Mouse (Mus musculus) layer of hippocampus, adult 9-10 months (tissue): ENCODE data around the gene Scaf4.

Experiments
- DNase-seq: peaks from one replicate; pipeline ENCODE4 v3.0.0; 2022; ENCODE audit warnings: low spot score

Scaf4 gene

DNA sequence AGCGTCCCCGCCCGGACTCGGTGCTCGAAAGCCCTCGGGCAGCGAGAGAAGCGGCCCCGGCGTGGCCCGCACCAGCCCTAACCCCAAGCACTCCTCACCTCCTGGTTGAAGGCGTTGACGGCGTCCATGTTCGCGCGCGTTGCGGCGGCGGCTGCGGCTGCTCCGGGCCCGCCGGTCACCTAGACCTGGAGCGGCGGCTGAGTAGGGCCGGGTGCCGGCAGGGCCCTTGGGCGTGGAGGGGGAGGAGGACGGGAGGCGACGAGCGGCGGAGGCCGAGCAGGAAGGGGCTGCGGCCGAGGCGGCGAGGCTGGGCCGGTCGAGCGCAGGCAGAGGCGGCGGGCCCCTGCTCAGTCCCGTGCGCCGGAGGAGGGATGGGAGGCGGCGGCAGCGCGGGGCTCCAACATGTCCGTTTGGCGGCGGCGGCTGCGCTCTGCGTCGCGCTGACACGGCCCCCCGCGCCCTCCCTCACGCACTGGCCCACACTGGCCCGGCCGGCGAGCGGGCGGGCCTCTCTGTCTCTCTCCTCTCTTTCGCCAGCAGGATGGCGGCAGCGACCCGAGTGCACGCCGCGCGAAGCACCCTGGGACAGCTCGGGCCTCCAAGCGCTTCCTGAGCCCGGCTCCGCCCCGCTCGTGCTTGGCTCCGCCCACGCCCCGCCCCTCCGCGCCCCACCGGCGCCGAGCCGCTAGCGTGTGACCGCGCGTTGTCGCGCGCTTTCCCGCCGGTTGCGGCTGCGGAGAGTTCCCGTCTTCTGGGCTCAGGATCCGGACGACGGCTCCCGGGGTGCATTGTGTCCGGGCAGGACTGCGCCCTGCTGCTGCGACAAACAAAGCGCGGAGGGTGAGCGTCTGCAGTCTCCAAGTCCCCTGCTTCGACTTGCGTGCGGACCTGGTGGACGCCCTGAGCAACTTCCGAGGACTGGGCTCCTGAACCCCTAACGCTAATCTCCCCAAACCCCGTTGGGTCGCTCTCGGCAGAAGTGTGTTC, at the start of gene Scaf4:
Scaf4 (minus strand) TSS at position 599 of the 987 bp plus-strand sequence.
- peak; percentile 82 for DNase-seq

DNA sequence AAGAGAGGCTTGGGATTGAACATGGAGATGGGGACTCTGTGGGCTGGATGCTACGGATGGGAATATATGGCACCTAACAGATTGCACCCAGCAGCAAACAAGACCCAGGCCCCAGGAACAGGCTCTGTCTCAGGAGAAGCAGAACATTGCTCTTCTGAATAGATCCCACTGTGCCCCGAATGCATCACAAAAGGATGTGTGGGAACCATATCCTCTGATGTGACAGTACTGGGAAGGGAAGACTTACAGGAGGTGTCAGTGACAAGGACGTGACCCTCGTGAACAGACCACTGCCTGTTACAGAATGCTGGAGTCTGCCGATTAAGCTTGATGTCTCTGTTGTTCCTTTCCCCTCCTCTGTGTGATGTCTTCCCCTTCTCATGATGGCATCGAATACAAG, 48.2 kb upstream of the Scaf4 start:
- DNase-seq, result no peak

DNA sequence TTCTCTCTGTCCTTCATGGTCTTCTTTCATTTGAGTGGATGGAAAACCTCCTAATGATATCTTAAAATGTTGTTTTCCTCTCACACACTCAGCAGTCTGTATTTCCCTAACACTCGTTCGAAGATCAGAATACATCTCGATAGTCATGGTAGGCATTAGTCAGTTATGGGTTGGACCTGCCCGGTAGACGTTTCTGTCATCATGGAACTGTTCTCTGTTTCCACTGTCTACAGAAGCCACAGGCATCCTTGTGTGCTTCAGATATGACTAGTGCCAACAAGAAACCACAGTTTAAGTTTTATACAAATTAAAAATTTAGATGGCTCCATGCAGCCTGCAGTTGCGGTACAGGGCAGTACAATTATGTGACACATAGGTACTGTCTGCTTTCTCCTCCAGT, 46.7 kb upstream of the Scaf4 start:
- no peak for DNase-seq

DNA sequence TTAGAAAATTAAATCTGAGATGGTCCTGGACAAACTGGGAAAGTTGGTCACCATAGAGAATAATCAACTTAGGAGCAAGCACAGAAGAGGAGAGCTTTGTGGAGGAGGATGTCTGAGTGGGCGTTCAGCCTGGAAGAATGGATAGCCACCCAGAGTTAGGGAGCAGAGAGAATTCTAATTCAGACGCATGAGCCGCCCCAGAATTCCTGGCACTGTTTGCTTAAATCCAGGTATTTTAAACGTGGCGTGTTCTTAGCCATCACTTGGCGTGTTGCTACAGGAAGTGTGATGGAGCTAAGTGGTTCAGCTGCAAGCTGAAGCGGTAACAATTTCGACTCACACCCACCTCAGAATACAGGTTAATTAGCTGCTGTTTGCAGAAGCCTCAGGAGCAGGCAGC, 45.2 kb upstream of the Scaf4 start:
- no peak for DNase-seq

DNA sequence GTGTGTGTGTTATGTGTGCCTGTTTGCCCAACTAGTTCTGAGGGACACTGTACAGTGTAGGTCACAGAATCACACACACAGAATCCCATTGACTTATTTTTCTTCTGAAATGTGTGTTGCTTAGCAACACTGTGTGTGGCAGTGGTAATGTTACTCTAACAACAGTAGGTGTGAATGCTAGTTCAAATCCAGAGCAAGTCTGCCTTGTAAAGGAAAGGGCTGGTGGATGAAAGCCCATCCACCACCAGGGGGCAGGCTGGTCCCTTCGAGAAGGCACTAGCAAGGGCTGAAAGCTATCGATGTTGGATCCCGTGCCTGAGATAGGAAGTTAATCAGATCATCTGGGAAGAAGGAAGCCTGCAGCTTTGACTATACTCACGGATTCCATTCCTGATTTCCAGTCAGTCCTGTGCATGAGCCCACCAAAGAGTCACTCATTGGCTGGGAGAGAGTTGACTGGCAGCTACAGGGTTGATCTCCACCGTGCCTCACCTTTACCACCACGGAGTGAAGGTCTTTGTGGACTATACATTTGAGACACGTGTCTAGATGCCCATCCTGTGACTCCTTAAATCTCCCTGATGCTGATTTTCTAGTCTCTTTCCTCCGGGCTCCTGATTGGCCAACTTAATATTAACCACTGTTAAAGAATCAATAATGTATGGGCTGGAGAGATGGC, 38.7 kb upstream of the Scaf4 start:
- DNase-seq, result peak; percentile 68

DNA sequence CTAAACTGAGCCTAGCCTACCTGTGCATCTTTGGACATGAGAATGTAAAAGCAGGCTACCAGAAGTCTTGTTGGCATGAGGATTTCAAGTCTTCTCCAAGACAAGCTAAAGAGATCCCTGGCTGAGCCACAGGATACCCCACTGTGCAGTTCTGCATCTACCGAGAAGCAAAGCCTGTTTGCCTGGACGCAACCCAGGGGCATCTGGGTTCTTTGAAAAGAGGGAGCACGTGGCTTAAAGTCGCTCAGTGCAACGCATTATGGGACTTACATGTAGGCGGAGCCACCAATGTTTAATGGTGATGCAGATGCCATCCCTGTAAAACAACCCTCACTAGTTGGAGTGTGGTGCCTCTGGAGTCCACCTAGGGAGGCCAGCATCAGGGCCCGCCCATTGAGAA, 35.0 kb upstream of the Scaf4 start:
- no peak for DNase-seq

DNA sequence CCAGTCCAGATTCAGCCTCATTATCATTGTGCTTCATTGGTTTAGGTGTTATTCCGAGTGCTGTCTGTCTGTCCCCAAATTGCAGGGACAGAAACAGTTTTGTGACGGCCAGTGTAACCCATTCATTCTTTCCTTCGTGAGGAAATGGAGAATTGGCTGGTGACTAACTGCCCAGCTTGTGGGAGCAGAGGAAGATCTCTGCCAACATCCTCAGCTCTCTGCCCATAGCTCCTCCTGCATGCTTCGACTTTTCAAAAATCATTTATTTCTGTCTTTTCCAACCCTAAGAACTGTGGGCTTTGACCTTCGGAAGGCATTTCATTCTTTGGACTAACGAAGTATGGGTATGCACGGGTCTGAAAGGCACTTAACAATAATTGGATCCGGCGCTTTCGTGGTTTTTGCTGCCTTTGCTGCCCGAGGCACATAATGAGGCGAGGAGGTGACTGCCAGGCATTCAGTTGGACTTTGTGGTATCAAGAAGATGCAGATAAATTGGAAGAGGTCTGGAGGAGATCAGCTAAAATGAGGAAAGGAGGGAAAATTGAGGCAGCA, 34.1 kb upstream of the Scaf4 start:
- no peak for DNase-seq

DNA sequence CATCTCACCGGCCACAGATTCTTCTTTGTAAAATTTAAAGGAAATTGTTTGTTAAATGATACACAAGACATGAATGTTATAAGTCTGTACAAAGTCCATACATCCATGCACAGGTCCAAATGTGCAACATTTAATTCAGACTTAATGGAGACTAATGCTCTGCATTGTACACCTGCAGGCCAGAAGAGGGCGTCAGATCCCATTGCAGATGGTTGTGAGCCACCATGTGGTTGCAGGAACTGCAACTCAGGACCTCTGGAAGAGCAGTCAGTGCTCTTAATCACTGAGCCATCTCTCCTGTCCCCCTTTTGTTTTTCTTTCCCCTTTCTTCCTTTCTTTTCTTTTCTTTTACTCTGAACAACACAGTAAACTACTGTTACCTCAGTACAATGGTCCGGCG, 33.5 kb upstream of the Scaf4 start:
- no peak for DNase-seq

DNA sequence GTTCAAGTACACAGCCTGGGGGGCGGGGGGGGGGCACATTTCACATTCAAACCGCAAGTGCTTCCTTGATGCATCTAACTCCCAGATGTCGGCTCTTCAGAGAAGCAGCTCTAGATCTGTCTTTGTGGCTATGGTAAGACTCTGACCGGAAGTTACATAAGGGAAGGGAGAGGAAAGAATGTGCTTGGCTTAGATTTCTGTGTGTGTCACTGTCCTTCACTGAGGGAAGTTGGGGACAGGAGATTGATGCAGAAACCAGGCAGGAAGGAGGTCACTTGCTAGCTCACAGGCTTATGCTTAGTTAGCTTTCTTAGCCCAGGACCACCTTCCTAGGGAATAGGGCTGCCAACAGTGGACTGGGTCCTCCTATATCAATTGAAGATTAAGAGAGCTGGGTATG, 31.6 kb upstream of the Scaf4 start:
- DNase-seq, result no peak

DNA sequence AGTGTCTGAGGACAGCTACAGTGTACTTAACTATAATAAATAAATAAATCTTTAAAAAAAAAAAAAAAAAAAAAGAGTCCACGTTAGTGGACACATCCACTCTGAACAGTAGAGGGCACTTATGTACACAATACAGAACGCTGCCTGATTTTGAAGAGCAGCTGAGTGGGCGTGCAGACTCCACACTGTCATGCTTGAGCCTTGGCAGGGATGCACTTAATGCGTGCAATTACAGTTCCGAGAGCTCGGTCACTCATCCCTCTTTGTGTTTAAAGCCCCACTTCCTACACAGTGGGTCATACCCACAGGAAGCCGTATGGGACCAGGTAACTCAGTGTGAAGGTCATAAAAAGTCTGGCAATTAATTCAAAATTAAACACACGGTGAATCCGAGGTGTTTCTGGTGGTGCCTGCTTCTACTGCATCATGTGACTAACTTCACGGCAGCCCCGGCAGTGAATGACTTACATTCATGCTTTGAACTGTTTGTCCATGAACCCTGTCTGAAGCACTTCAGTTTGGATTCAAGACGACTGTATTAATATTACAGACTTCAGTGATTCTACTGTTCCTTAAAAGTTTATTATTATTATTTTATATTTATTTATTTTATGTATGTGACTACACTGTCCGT, 28.3 kb upstream of the Scaf4 start:
- no peak for DNase-seq

DNA sequence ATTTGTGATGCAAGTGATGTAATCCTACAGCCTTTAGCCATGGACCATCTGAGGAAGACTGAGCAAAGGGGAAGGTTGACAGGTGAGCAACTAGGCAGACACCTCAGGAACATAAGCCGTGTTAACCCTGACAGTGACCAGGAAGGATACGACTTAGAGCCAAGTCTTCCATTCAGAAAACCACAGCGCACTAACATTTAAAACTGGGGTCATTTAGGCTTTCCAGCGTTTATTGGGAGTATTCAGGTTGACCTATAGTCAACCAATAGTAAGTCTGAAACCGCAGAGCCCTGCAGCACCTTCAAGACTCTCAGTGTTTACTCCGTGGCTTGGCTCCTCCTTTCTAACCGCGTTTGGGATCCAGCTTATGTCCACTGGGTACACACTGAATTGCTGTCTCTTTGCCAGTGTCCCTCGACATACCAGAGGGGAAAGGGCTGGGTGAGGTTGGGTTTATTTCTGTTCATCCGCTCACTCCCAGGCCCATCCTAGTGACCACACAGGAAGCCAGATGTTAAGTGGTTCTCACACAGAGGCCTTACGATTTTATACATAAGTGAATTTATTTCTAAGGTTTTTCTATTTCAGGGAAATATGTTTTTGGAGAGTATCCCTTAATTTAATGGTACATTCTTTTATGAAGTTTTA, 26.3 kb upstream of the Scaf4 start:
- DNase-seq, result no peak

DNA sequence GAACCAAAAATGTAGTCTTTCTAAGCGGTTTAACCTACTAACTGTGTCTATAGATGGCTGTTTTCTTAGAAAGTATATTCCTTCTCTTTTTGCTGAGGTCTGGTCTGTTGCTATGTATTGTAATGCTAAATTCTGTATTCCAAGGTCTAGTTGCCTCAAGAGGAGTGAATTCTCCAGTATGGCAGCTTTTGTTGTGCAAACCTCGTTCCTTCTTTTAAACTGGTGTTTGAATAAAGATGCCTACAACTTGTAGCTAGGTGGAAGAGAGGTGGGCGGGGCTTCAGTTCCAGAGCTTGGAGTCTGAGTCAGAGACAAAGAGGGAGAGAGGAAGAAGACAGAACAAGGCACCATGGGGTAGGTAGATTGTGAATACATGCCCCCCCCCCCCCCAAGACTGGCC, 25.5 kb upstream of the Scaf4 start:
- no peak for DNase-seq

DNA sequence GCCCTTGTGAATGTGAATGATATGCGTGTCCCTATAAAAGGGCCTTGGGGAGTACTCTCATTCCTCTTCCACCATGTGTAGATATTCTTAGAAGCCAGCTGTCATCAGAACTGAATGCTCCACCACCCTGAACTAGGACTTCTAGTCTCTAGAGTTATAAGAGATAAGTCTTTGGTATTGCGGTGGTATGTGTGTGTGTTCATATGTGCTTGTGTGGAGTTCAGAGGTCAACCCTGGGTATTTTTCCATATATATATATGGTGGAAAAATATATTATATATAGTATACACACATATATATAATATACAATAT, 19.6 kb upstream of the Scaf4 start:
- DNase-seq, result no peak

DNA sequence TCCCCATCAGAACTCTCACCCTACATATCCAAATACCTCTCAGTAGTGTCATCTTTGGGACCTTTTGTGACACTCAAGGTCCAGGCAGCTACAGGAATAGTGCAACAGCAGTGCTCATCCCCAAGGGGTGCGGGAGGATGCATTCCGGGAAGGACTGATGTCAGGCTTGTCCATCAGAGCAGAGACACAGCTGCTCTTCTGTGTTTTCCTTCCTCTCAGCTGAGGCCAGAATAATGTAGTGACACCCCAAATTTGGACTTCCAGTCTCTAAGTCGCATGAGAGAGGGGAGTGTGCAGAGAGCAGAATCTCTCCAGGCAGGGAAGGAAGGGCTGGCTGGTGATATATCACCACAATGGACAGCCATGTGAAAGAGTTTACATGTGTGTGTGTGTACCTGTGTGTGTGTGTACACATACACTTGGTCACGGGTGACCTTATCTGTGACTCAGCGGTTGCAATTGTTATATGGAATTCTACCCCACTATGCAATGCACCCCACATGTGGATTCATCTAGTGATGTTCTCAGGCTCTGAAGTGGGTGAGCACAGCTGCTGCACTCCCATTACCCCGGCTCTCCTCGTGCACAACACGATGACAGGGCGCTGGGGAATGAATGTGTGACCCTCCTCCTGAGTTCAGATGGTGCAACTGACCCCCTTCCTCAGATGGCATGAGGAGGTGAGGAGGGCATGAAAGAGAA, 19.1 kb upstream of the Scaf4 start:
- no peak for DNase-seq

DNA sequence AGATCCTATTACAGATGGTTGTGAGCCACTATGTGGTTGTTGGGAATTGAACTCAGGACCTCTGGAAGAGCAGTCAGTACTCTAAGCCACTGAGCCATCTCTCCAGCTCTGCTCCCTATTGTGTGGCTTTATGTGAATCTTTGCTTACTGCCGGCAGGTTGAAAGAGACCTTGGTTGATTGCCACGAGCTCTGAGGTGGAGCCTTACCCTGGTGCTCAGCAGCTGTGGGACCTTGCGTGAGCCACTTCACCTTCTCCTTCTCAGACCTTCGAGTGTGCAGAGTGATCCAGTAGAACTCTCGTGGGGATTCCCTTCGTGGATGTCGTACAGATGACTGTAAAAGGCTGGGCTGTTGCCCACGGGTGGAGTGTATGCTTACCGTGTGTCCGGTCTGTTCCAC, 17.4 kb upstream of the Scaf4 start:
- no peak for DNase-seq

DNA sequence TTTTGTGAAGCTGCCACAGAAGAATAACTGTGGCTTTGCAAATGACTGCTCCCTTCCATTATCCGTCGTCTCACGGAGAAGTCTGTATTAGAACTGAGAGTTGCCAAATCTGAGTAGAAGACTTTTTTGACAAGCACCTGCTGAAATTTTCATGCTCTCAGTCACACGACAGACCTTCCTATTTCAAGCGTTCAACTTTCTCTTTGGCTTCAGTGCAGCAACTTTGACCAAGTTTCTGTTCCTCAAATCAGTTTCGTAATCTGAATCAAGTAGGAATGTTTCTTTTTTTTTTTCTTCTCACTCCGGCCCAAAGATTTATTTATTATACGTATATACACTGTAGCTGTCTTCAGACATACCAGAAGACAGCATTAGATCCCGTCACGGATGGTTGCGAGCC, 16.6 kb upstream of the Scaf4 start:
- DNase-seq, result no peak

DNA sequence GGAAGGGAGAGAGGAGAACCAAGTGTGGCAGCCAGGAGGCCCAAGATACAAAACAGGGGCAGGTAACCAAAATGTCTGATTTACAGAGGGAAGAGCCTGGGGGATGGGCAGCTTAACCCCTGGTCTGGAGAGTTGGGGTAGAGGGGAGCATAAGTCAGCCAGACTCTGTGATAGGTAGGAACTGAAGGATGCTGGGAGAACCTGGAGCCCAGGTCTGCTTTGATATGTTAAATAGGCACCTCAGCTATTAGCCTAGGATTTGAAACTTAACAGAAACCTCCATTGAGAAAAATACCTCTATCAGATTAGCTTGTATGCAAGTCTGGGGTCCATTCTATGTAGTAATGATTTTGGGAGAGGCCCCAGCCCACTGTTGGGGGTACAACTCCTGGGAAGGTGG, 15.3 kb upstream of the Scaf4 start:
- no peak for DNase-seq

DNA sequence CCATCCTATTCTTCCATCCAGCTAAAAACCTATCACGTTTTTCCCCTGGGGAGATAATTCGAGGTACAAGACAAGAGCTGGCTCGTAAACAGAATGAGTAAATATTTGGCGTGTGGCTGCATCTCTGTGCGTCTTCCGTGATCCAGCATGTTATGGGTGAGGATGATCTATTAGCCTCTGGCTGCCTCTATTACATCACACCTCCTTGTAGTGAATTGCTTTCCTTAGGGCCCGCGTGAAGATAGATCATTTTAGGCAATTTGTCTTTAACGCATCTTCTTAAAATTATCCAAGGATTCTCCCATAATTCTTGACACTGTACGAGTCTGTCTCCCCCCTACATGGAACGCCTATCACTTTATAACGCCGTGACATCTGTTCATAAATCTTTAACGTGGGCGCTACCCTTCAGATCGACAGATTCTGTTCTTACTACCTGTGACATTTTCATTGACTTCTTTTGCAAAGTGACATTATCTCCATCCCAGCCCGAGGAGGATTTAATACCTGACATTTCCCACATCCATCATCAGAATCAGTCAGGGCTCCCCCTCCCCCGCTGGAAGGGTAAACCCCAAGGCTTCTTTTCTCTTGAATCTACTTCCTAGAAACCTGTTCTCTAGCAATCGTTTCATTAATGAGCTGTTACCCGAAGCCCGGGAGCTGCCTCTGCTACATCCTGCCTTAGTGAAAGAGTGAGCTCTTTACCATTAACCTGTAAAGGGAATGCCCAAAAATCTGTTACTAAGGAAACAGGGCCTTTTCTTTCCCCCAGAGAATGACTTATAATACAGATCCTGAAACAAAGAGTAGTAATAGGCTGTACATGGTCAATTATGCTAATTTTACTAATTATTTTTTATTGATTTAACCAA, 14.4 kb upstream of the Scaf4 start:
- no peak for DNase-seq

DNA sequence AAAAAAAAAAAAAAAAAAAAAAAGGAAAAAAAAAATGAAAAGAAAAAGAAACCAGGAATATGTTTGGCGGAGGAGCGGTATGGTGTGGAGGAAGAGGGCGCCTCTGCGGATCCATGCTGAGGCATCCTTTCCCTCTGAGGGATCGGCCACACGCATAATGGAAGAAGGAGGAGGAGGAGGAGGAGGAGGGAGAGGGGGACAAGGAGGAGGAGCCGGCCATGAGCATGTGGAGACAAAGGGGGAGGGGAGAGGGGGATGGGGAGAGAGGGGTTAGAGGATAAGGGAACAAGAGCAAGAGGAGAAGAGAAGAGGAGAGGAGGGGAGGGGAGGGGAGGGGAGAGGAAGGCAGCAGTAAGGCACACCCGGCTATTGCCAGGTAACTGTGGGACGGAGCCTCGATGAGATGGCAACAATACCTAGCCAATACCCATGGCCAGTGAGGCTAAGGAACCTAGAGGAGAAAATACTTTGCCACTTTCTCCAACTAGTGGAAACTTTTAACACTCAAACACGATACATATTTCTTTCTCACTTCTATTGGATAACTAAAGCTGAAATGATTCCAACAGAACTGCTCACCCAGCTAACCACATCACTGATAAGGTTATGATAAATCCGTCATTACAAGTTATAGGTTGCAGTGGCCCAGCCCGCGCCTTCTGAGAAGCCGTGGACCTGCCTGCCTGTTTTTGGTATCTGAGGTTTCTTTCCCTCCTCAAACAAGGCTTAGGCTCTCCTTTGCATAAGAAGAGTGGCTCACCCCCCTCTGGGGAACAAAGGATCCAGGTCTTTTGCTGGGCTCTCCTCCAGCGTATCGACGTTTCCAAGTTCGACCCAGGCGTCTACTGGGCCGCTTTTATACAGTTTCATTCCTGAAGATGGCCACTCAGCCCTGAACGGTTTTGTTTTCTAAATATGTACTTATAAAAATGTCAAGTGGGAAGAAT, 13.4 kb upstream of the Scaf4 start:
- no peak for DNase-seq

DNA sequence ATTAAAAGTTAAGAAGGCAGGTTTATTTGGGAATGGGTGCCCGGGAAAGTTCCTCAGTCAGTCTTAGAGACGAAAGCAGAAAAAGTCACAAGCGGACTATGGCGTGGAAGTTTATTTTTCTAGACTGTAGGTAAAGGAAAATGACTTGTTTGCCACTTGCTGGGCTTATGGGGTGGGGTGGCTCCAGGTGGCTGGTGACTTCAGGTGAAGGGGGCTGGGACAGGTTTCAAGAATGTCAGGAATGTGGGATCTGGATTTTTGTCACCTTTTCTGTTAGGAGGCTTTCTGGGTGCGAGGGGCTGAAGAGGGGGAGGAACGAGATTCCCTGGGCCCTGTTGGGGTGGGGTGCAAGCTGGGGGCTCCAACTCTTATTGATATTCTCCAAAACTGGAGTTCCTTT, 7.4 kb upstream of the Scaf4 start:
- no peak for DNase-seq
